27 mouse cellular contexts compared by ENCODE assay signal in the genomic region with DNA sequence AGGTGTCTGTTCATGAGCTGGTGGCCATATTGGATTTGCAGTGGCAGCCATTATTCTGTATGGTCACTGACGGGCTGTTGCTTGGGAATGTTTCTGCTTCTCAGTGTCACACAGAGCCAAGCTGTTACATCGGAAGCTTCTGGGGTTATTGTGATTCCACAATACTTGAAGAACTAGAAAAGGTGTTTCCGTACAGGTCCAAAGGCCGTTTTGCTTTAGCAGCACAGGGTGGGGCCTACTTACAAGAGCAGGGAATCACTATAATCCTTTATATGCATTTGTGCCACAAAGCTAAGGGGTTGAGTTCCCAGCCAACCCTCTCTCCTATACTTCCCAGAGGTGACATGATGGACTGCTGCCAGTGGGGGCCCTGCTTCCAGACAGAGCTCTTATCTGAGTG.
DNase-seq lines count a peak whose midpoint lies in the region; ATAC-seq and TF ChIP-seq lines count a peak whose summit lies in the region.
"Had no signal": no experiment of that assay in that cellular context is flagged by ENCODE, and none has a peak within 500 bp of the region (broad histone marks: within the 10 kb centered on the region; RNA-seq: fewer than 3 reads in every experiment).

No protein-coding gene starts in this region.

- H3K9me3 ChIP-seq in heart, embryonic 11.5 days (replicated peaks; ENCODE audit: control insufficient read depth, low read length): no peaks in the 10 kb centered on the region
- no peaks in the 10 kb centered on the region for H3K9me3 ChIP-seq in intestine, postnatal 0 days (ENCODE audit: control insufficient read depth)
- H3K9me3 ChIP-seq in stomach, embryonic 16.5 days (replicated peaks; ENCODE audit: control insufficient read depth, low read length): no peaks in the 10 kb centered on the region
- no peaks in the 10 kb centered on the region for H3K9me3 ChIP-seq in kidney, embryonic 14.5 days (ENCODE audit: control insufficient read depth, low read length)
- H3K9me3 ChIP-seq: embryonic facial prominence, embryonic 10.5 days; embryonic facial prominence, embryonic 13.5 days; forebrain, embryonic 10.5 days; forebrain, embryonic 13.5 days; hindbrain, embryonic 10.5 days; hindbrain, embryonic 13.5 days had no signal

- TF ChIP-seq CTCF in embryonic fibroblast, embryonic 13.5 days (IDR thresholded peaks at IDR 0.05; ENCODE audit: borderline replicate concordance, insufficient read depth, low read length): no peak
- TF ChIP-seq CTCF in intestine, postnatal 0 days (IDR thresholded peaks at IDR 0.05; ENCODE audit: low read depth): no peak

- ATAC-seq in heart, embryonic 11.5 days (replicated peaks; ENCODE audit: insufficient number of reproducible peaks, low FRiP score, low TSS enrichment): no peak
- peak; percentile 80 for ATAC-seq in intestine, postnatal 0 days
- no peak for ATAC-seq in stomach, embryonic 16.5 days (ENCODE audit: insufficient read depth, low FRiP score)
- ATAC-seq in kidney, embryonic 14.5 days (ENCODE audit: low FRiP score, low TSS enrichment): no peak
- ATAC-seq: activated CD4-positive, CD25-positive, alpha-beta regulatory T cell, adult 4 months; forebrain, embryonic 13.5 days; forebrain, embryonic 16.5 days had no signal

- peaks cover 17% of the 10 kb centered on the region for H3K4me1 ChIP-seq in heart, embryonic 11.5 days (ENCODE audit: control insufficient read depth, insufficient read depth, low read length)
- H3K4me1 ChIP-seq in embryonic fibroblast, embryonic 13.5 days (ENCODE audit: control insufficient read depth, insufficient read depth, low read length): peaks cover 7% of the 10 kb centered on the region
- H3K4me1 ChIP-seq in intestine, postnatal 0 days (replicated peaks; ENCODE audit: control insufficient read depth, insufficient read depth, low read length): no peaks in the 10 kb centered on the region
- H3K4me1 ChIP-seq in stomach, embryonic 16.5 days (ENCODE audit: control insufficient read depth, insufficient read depth, low read length): peaks cover 11% of the 10 kb centered on the region; the same call in 1 of the 2 replicates
- H3K4me1 ChIP-seq in kidney, embryonic 14.5 days (ENCODE audit: control insufficient read depth, insufficient read depth, low read length): peaks cover 22% of the 10 kb centered on the region
- H3K4me1 ChIP-seq: forebrain, embryonic 13.5 days; hindbrain, embryonic 13.5 days had no signal

- no peaks in the 10 kb centered on the region for H3K27me3 ChIP-seq in heart, embryonic 11.5 days (ENCODE audit: control insufficient read depth, insufficient read depth, low read length)
- no peaks in the 10 kb centered on the region for H3K27me3 ChIP-seq in intestine, postnatal 0 days (replicated peaks; ENCODE audit: control insufficient read depth, insufficient read depth, low read length)
- H3K27me3 ChIP-seq in stomach, embryonic 16.5 days (ENCODE audit: control insufficient read depth, insufficient read depth, low read length): no peaks in the 10 kb centered on the region
- H3K27me3 ChIP-seq in kidney, embryonic 14.5 days (ENCODE audit: control insufficient read depth, insufficient read depth, low read length): no peaks in the 10 kb centered on the region
- H3K27me3 ChIP-seq: embryonic facial prominence, embryonic 13.5 days; forebrain, embryonic 13.5 days; hindbrain, embryonic 13.5 days had no signal

- DNase-seq in heart, postnatal 25 days (ENCODE audit: low spot score): no peak
- no peak for DNase-seq in thymus, postnatal 0 days (ENCODE audit: low spot score)
- DNase-seq in frontal cortex, postnatal 14 days (ENCODE audit: low spot score in 2 of 2): no peak
- DNase-seq: adrenal gland, adult 8-10 months; adrenal gland, postnatal 25 days; cerebellum, adult 11-12 months; cerebellum, adult 8-10 months; cerebellum, postnatal 10 days; cerebellum, postnatal 36 days; embryo, embryonic 11 days; gastrocnemius, adult 2 months; gastrocnemius, postnatal 14 days; heart, adult 11 months; heart, postnatal 36 days had no signal

- no peak overlapping the region for H3K9ac ChIP-seq in heart, embryonic 11.5 days (ENCODE audit: low read depth, low read length)
- H3K9ac ChIP-seq in intestine, postnatal 0 days (ENCODE audit: low read depth, low read length): no peak overlapping the region
- H3K9ac ChIP-seq in stomach, embryonic 16.5 days (ENCODE audit: low read length): no peak overlapping the region
- no peak overlapping the region for H3K9ac ChIP-seq in kidney, embryonic 14.5 days (ENCODE audit: low read depth, low read length)
- H3K9ac ChIP-seq: embryonic facial prominence, embryonic 13.5 days; forebrain, embryonic 13.5 days; hindbrain, embryonic 13.5 days had no signal

- no peaks in the 10 kb centered on the region for H3K36me3 ChIP-seq in heart, embryonic 11.5 days (ENCODE audit: control insufficient read depth, insufficient read depth, low read length)
- H3K36me3 ChIP-seq in intestine, postnatal 0 days (ENCODE audit: control insufficient read depth, insufficient read depth): no peaks in the 10 kb centered on the region
- no peaks in the 10 kb centered on the region for H3K36me3 ChIP-seq in stomach, embryonic 16.5 days (ENCODE audit: control insufficient read depth, insufficient read depth, low read length)
- H3K36me3 ChIP-seq in kidney, embryonic 14.5 days (ENCODE audit: control insufficient read depth, insufficient read depth, low read length): no peaks in the 10 kb centered on the region
- H3K36me3 ChIP-seq: embryonic facial prominence, embryonic 10.5 days; embryonic facial prominence, embryonic 13.5 days; forebrain, embryonic 10.5 days; hindbrain, embryonic 10.5 days; hindbrain, embryonic 13.5 days had no signal

- TF ChIP-seq POLR2A in embryonic fibroblast, embryonic 13.5 days (IDR thresholded peaks at IDR 0.05; ENCODE audit: low read depth, low read length): no peak

- no peak overlapping the region for H3K4me2 ChIP-seq in heart, embryonic 11.5 days
- no peak overlapping the region for H3K4me2 ChIP-seq in intestine, postnatal 0 days (replicated peaks; ENCODE audit: low read depth)
- H3K4me2 ChIP-seq in stomach, embryonic 16.5 days (ENCODE audit: low read depth, low read length): no peak overlapping the region
- no peak overlapping the region for H3K4me2 ChIP-seq in kidney, embryonic 14.5 days (replicated peaks; ENCODE audit: low read depth, low read length)
- H3K4me2 ChIP-seq: embryonic facial prominence, embryonic 13.5 days; forebrain, embryonic 13.5 days; hindbrain, embryonic 13.5 days had no signal

- WGBS in heart, embryonic 11.5 days (ENCODE audit: insufficient replicate concordance): 92% methylated on average over 4 of the region's 4 CpGs
- 57% methylated on average over 4 of the region's 4 CpGs for WGBS in intestine, postnatal 0 days
- 84% methylated on average over 4 of the region's 4 CpGs for WGBS in stomach, embryonic 16.5 days
- 90% methylated on average over 4 of the region's 4 CpGs for WGBS in kidney, embryonic 14.5 days

- 0 out of 2 replicates have a peak overlapping the region, but pooled peaks have one; percentile 15 for H3K27ac ChIP-seq in heart, embryonic 11.5 days (ENCODE audit: low read depth, low read length)
- H3K27ac ChIP-seq in embryonic fibroblast, embryonic 13.5 days (ENCODE audit: insufficient read depth, low read length): 0 out of 2 replicates have a peak overlapping the region, but pooled peaks have one; percentile 9
- peak overlapping the region; percentile 29; the same call in 1 of the 2 replicates for H3K27ac ChIP-seq in intestine, postnatal 0 days (ENCODE audit: low read depth, low read length)
- H3K27ac ChIP-seq in stomach, embryonic 16.5 days (ENCODE audit: low read length): peak overlapping the region; percentile 51; the same call in 1 of the 2 replicates
- no peak overlapping the region for H3K27ac ChIP-seq in kidney, embryonic 14.5 days (ENCODE audit: low read depth, low read length)
- H3K27ac ChIP-seq: embryonic facial prominence, embryonic 10.5 days; embryonic facial prominence, embryonic 13.5 days; forebrain, embryonic 10.5 days; forebrain, embryonic 13.5 days; hindbrain, embryonic 10.5 days; hindbrain, embryonic 13.5 days had no signal

- intact Hi-C loops in heart, postnatal 25 days (cut with DNase I): no loop called here

- H3K4me3 ChIP-seq in heart, embryonic 11.5 days (ENCODE audit: low read depth, low read length): no peak overlapping the region
- no peak overlapping the region for H3K4me3 ChIP-seq in embryonic fibroblast, embryonic 13.5 days (ENCODE audit: insufficient read depth, low read length)
- no peak overlapping the region for H3K4me3 ChIP-seq in intestine, postnatal 0 days (ENCODE audit: low read depth, low read length)
- H3K4me3 ChIP-seq in stomach, embryonic 16.5 days (replicated peaks; ENCODE audit: low read length): no peak overlapping the region
- no peak overlapping the region for H3K4me3 ChIP-seq in kidney, embryonic 14.5 days (ENCODE audit: low read length)
- H3K4me3 ChIP-seq: embryonic facial prominence, embryonic 10.5 days; embryonic facial prominence, embryonic 13.5 days; forebrain, embryonic 10.5 days; forebrain, embryonic 13.5 days; gastrocnemius, adult 2 months; hindbrain, embryonic 10.5 days; hindbrain, embryonic 13.5 days had no signal
